Mouse (Mus musculus) cortical plate, adult 2 months (tissue): ENCODE measurements around the gene Lrp6.

Experiments used
- CTCF ChIP-seq: fragments of 200-500 bp; IDR thresholded peaks from 2 replicates; pipeline ENCODE4 v1.5.1; 2011; ENCODE audit warnings: mild to moderate bottlenecking, control low read depth, low read length; ENCODE audit not compliant: insufficient read depth; ENCODE audit errors: extremely low read depth
- POLR2A ChIP-seq: fragments of 200-500 bp; IDR thresholded peaks from 2 replicates; pipeline ENCODE4 v1.6.1; 2011; ENCODE audit warnings: mild to moderate bottlenecking, low read length, control low read depth; ENCODE audit not compliant: insufficient read depth; ENCODE audit errors: extremely low read depth

DNA sequence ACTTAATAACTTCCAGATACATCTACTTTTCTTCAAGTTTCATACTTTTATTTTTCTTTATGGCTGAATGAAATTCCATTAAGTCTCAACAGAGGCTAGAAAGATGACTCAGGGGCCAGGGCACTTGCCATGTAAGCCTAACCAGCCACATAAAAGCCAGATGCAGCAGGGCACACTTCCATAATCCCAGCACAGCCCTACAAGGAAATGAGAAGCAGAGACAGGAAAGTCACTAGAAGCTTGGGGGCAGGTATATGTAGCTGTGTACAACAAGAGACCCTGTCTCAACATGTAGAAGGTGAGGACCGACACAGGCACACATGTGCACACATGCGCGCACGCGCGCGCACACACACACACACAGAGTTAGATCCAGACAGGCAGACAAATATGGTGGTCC, 38.4 kb downstream of the Lrp6 start:
- TF ChIP-seq CTCF (no peak), POLR2A (no peak)
